Mouse (Mus musculus): ENCODE results near the gene Hcn4. TPM values are rescaled to one million over a fixed set of nuclear protein-coding genes. Genes with fewer than 3 reads are reported as not detected.

Hcn4 gene
- polyA plus RNA-seq, 1 experiment from 2014 or later = not detected

DNA sequence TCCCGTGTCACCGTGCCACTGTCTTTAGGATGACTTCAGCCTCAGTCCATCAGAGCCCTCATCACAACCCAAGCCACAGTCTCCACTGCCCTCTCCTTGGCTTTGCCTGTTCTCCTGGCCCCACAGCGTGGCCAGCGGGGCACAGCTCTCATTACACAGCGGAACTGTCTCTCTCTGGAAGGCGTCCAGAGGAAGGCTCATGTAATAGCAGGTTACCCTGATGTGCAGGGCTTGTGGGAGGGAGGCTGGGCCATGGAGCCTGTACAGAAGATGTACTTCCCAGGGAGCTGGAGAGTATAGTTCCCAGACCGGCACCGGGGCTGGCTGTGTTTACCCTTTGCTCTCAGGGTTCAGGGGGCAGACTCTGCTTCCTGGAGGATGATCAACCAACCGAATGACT lies 6.8 kb upstream of the Hcn4 start:
- WGBS (ENCODE audit: insufficient replicate concordance) = 63% methylated on average over 9 of the region's 9 CpGs

GRCm38 (mm10) chr9:58817676-58818075 lies 5.5 kb upstream of the Hcn4 start:
- no peak overlapping the region for H3K9ac ChIP-seq
- H3K27me3 ChIP-seq = peaks cover 62% of the 10 kb centered on the region
- peaks cover 5% of the 10 kb centered on the region; the same call in 1 of the 2 replicates for H3K4me1 ChIP-seq (replicated peaks)
- no peak overlapping the region for H3K27ac ChIP-seq
- no peak overlapping the region for H3K4me3 ChIP-seq (replicated peaks)
- DNase-seq (no peak), ATAC-seq (ENCODE audit: low read depth) (no peak)
- no peak overlapping the region for H3K4me2 ChIP-seq
- H3K9me3 ChIP-seq (replicated peaks) = no peaks in the 10 kb centered on the region
- 34% methylated on average over 3 of the region's 3 CpGs for WGBS (ENCODE audit: insufficient replicate concordance)
- H3K36me3 ChIP-seq = no peaks in the 10 kb centered on the region

More for the DNA sequence above, 6.8 kb upstream of the Hcn4 start:
- Histone ChIP-seq H3K4me3 (replicated peaks) (no peak overlapping the region), H3K27ac (no peak overlapping the region), H3K9me3 (replicated peaks) (no peaks in the 10 kb centered on the region), H3K36me3 (no peaks in the 10 kb centered on the region), H3K4me2 (no peak overlapping the region), H3K27me3 (peaks cover 50% of the 10 kb centered on the region), H3K4me1 (replicated peaks) (no peaks in the 10 kb centered on the region), H3K9ac (no peak overlapping the region)
- DNase-seq (no peak), ATAC-seq (ENCODE audit: low read depth) (no peak)

DNA sequence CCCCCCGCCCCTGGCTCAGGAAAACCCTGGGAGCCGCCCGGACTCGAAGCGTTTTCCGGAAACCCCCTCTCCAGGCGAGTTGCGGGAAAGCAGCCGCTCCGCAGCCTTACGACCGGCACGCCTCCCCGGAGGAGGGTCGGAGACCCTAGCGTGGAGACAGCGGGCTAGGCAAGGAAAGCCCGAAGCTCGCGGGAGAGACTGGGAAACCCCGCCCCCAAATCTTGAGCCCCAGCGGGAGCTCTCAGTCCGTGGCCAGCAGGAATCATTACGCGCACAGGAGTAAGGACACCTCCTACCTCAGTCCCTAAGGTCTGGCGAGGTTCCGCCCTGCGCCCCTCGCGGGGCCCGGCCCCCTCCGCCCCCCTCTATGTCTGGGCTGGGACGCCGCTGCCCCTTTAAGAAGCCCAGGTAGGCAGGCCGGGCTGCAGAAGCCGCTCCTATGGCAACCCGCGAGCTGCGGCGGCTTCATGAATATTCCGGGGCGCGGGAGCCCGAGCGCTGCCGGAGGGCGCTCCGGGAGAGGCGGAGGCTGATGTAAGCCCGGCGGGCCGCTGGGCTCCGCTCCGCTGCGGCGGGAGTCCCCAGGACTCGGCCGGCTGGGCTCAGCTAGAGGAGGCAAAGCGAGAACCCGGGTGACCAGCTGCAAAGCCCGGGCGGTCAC lies 651 bp upstream of the Hcn4 start:
- no peak overlapping the region for H3K27ac ChIP-seq
- peaks cover 99% of the 10 kb centered on the region for H3K27me3 ChIP-seq
- no peaks in the 10 kb centered on the region for H3K36me3 ChIP-seq
- no peaks in the 10 kb centered on the region for H3K9me3 ChIP-seq (replicated peaks)
- ATAC-seq (ENCODE audit: low read depth) (no peak), DNase-seq (no peak)
- no peak overlapping the region for H3K9ac ChIP-seq
- WGBS (ENCODE audit: insufficient replicate concordance) = 1% methylated on average over 62 of the region's 62 CpGs
- peak overlapping the region; percentile 70 for H3K4me2 ChIP-seq
- H3K4me1 ChIP-seq (replicated peaks) = peaks cover 13% of the 10 kb centered on the region
- H3K4me3 ChIP-seq (replicated peaks) = peak overlapping the region; percentile 53

- Histone ChIP-seq H3K36me3 (no peaks in the 10 kb centered on the region), H3K4me1 (replicated peaks) (peaks cover 13% of the 10 kb centered on the region), H3K27ac (no peak overlapping the region), H3K9me3 (replicated peaks) (no peaks in the 10 kb centered on the region), H3K9ac (no peak overlapping the region), H3K4me2 (peak overlapping the region; percentile 70), H3K4me3 (replicated peaks) (peak overlapping the region; percentile 53), H3K27me3 (peaks cover 89% of the 10 kb centered on the region)
- no peak for DNase-seq
- WGBS (ENCODE audit: insufficient replicate concordance) = 2% methylated on average over 35 of the region's 35 CpGs
- no peak for ATAC-seq (ENCODE audit: low read depth)
Measured at GRCm38 (mm10) chr9:58823918-58824215, 655 bp downstream of the Hcn4 start.

DNA sequence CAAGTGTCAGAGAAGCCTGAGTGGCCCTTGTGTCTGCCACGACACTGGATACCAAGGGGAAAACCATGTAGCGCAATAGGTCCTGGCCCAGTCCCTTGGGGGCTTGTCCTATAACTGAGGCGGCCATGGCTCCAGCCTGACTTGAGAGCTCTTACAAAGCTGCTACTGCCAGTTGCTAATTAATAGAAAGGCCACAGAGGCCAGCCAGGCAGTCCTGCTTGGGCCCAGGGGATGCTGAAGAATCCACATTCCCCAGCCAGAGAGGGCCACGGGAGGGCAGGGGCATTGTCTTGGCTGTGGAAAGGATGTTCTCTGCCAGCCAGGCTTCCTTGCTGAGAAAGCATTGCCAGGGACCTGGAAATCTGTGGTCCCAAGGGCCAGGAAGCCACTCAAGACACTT lies 6.4 kb downstream of the Hcn4 start:
- H3K4me3 ChIP-seq (replicated peaks) = no peak overlapping the region
- H3K4me1 ChIP-seq (replicated peaks) = 0 out of 2 replicates have a peak, but pooled peaks cover 3% of the 10 kb centered on the region
- 58% methylated on average over 4 of the region's 4 CpGs for WGBS (ENCODE audit: insufficient replicate concordance)
- ATAC-seq (ENCODE audit: low read depth) (no peak), DNase-seq (no peak)
- H3K27ac ChIP-seq = no peak overlapping the region
- peaks cover 35% of the 10 kb centered on the region for H3K27me3 ChIP-seq
- no peaks in the 10 kb centered on the region for H3K9me3 ChIP-seq (replicated peaks)
- H3K4me2 ChIP-seq = no peak overlapping the region
- H3K36me3 ChIP-seq = no peaks in the 10 kb centered on the region
- H3K9ac ChIP-seq = no peak overlapping the region

- Histone ChIP-seq H3K9me3 (replicated peaks) (no peaks in the 10 kb centered on the region), H3K36me3 (no peaks in the 10 kb centered on the region), H3K4me2 (no peak overlapping the region), H3K4me1 (replicated peaks) (0 out of 2 replicates have a peak, but pooled peaks cover 3% of the 10 kb centered on the region), H3K4me3 (replicated peaks) (no peak overlapping the region), H3K27ac (no peak overlapping the region), H3K27me3 (peaks cover 6% of the 10 kb centered on the region; the same call in 1 of the 2 replicates), H3K9ac (no peak overlapping the region)
- DNase-seq (no peak), ATAC-seq (ENCODE audit: low read depth) (no peak)
- WGBS (ENCODE audit: insufficient replicate concordance) = 50% methylated on average over 3 of the region's 3 CpGs
Measured at GRCm38 (mm10) chr9:58832939-58833338, 9.7 kb downstream of the Hcn4 start.

GRCm38 (mm10) chr9:58837174-58837573 lies 14.0 kb downstream of the Hcn4 start:
- H3K9me3 ChIP-seq (replicated peaks) = no peaks in the 10 kb centered on the region
- H3K36me3 ChIP-seq = no peaks in the 10 kb centered on the region
- no peak overlapping the region for H3K27ac ChIP-seq
- H3K4me3 ChIP-seq (replicated peaks) = no peak overlapping the region
- H3K27me3 ChIP-seq = no peaks in the 10 kb centered on the region
- no peak for ATAC-seq (ENCODE audit: low read depth)
- H3K4me1 ChIP-seq (replicated peaks) = 0 out of 2 replicates have a peak, but pooled peaks cover under 1% of the 10 kb centered on the region
- H3K4me2 ChIP-seq = no peak overlapping the region
- no peak overlapping the region for H3K9ac ChIP-seq
- DNase-seq = no peak
- WGBS (ENCODE audit: insufficient replicate concordance) = 30% methylated on average over 5 of the region's 5 CpGs

DNA sequence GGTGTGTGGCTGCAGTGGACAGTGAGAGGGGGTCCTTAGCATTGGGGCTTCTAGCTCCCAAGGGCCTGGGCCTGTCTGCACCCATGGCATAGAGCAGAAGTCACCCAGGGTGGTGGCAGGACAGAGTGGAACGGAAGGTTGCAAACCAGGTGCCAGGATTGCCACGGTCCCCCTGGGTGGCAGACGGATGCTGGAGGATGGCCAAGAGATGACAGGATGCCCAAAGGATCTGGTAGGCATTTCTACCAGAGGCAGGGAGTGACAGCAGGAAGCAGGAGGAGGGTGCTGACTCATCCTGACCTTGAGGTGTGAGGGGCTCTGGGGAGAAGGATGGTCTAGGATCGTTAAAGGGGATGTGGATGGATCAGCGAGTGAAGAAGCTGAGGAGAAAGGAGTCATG lies 15.3 kb downstream of the Hcn4 start:
- no peak overlapping the region for H3K4me3 ChIP-seq (replicated peaks)
- H3K27ac ChIP-seq = no peak overlapping the region
- H3K36me3 ChIP-seq = no peaks in the 10 kb centered on the region
- ATAC-seq (ENCODE audit: low read depth) = no peak
- no peak overlapping the region for H3K9ac ChIP-seq
- DNase-seq = no peak
- WGBS (ENCODE audit: insufficient replicate concordance) = 57% methylated on average over 5 of the region's 5 CpGs
- no peaks in the 10 kb centered on the region for H3K27me3 ChIP-seq
- no peak overlapping the region for H3K4me2 ChIP-seq
- no peaks in the 10 kb centered on the region for H3K4me1 ChIP-seq (replicated peaks)
- H3K9me3 ChIP-seq (replicated peaks) = no peaks in the 10 kb centered on the region

DNA sequence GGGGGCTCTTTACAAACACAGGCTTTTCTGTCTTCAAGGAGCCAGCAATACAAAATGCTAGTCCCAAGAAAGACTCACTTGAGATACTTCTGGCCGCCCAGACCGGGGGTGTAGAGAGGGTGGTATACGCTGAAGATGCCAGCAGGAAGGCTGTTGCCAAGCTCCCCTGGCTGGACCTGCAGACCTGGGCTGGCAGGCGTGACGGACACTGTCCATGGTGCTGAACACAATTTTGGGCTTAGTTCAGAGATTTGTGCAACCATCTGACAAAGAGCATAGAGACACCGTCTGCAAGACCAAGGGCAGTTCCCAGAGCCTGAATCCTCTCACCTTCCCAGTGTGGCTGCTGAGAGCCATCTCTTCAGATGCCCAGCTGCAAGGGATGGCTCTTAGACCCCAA lies 18.4 kb downstream of the Hcn4 start:
- no peak overlapping the region for H3K9ac ChIP-seq
- no peaks in the 10 kb centered on the region for H3K9me3 ChIP-seq (replicated peaks)
- 16% methylated on average over 6 of the region's 6 CpGs for WGBS (ENCODE audit: insufficient replicate concordance)
- H3K4me3 ChIP-seq (replicated peaks) = no peak overlapping the region
- H3K27ac ChIP-seq = no peak overlapping the region
- no peaks in the 10 kb centered on the region for H3K27me3 ChIP-seq
- DNase-seq (peak; percentile 27), ATAC-seq (ENCODE audit: low read depth) (no peak)
- H3K4me2 ChIP-seq = no peak overlapping the region
- H3K4me1 ChIP-seq (replicated peaks) = no peaks in the 10 kb centered on the region
- H3K36me3 ChIP-seq = no peaks in the 10 kb centered on the region

GRCm38 (mm10) chr9:58844597-58844996 lies 21.4 kb downstream of the Hcn4 start:
- H3K27ac ChIP-seq = no peak overlapping the region
- no peaks in the 10 kb centered on the region for H3K36me3 ChIP-seq
- 83% methylated on average over 3 of the region's 3 CpGs for WGBS (ENCODE audit: insufficient replicate concordance)
- H3K9ac ChIP-seq = no peak overlapping the region
- no peak overlapping the region for H3K4me2 ChIP-seq
- DNase-seq (no peak), ATAC-seq (ENCODE audit: low read depth) (no peak)
- no peaks in the 10 kb centered on the region for H3K27me3 ChIP-seq
- no peak overlapping the region for H3K4me3 ChIP-seq (replicated peaks)
- peaks cover 10% of the 10 kb centered on the region for H3K4me1 ChIP-seq (replicated peaks)
- no peaks in the 10 kb centered on the region for H3K9me3 ChIP-seq (replicated peaks)

DNA sequence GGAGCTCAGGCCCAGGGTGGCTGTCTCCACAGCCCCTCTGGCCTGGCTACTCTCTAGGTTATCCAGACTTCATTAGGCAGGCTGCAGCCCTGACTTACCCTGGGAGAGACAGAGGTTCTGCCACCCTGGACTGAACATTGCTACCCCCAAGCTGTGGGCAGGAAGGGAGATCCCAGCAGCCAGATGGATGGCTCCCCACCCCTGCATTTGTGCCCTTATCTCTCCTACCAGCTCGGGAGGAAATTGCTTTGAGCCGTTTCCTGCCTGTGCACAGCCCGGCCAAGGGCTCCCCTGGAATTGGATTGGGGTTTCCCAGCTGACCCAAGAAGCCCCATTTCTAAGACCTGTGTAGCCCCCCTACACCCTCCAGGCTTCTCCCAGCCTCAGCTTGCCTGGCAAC lies 23.8 kb downstream of the Hcn4 start:
- H3K4me1 ChIP-seq (replicated peaks) = peaks cover 10% of the 10 kb centered on the region
- no peak overlapping the region for H3K4me3 ChIP-seq (replicated peaks)
- 6% methylated on average over 3 of the region's 3 CpGs for WGBS (ENCODE audit: insufficient replicate concordance)
- H3K4me2 ChIP-seq = no peak overlapping the region
- ATAC-seq (ENCODE audit: low read depth) (0 out of 2 replicates have a peak, but pooled peaks have one; percentile 26), DNase-seq (no peak)
- H3K27ac ChIP-seq = no peak overlapping the region
- H3K9me3 ChIP-seq (replicated peaks) = no peaks in the 10 kb centered on the region
- H3K36me3 ChIP-seq = no peaks in the 10 kb centered on the region
- H3K27me3 ChIP-seq = peaks cover 6% of the 10 kb centered on the region; the same call in 1 of the 2 replicates
- H3K9ac ChIP-seq = no peak overlapping the region

DNA sequence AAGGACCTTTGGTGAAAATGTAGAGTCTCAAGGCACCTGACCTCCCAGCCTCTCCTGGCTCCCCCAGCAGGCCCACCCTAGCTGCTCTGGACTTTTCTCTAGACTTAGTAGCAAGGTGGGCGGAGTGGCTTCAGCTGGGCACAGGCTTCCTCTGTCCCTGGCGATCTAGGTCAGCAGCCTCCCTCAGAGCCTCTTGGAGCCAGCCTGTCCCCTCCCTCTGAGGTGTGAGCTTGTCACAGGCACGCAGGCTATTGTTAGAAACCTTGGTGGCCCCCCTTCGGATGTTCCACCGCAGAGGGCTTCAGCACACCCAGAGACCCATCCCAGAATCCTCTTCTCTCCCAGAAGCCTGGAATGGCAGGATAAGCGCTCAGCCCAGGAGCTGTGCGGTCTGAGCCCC lies 24.5 kb downstream of the Hcn4 start:
- Histone ChIP-seq H3K27me3 (peaks cover 6% of the 10 kb centered on the region; the same call in 1 of the 2 replicates), H3K27ac (no peak overlapping the region), H3K9me3 (replicated peaks) (no peaks in the 10 kb centered on the region), H3K36me3 (no peaks in the 10 kb centered on the region), H3K9ac (no peak overlapping the region), H3K4me1 (replicated peaks) (peaks cover 10% of the 10 kb centered on the region), H3K4me2 (no peak overlapping the region), H3K4me3 (replicated peaks) (no peak overlapping the region)
- WGBS (ENCODE audit: insufficient replicate concordance) = 39% methylated on average over 7 of the region's 7 CpGs
- DNase-seq (no peak), ATAC-seq (ENCODE audit: low read depth) (no peak)

Data from liver, embryonic 13.5 days (tissue).